Mouse (Mus musculus) liver, adult 2 months (tissue): ENCODE measurements around the gene Emc10. TPM values are rescaled to one million over a fixed set of nuclear protein-coding genes. Genes with fewer than 3 reads are reported as not detected.

Experiments
- DNase-seq: peaks from one replicate; pipeline ENCODE4 v3.0.0-alpha.2; 2011; ENCODE audit warnings: low read depth, low spot score; ENCODE audit errors: extremely low read depth
- H3K27ac ChIP-seq: fragments of 200-500 bp; replicated peaks from 2 replicates; pipeline ENCODE4 v1.5.1; 2012; ENCODE audit warnings: low read depth, mild to moderate bottlenecking, control low read depth, inconsistent platforms, low read length; ENCODE audit not compliant: insufficient read depth
- H3K27me3 ChIP-seq: fragments of 200-500 bp; 2 replicates; pipeline ENCODE4 v1.6.1; 2012; ENCODE audit warnings: mild to moderate bottlenecking, moderate library complexity, low read length, inconsistent platforms; ENCODE audit not compliant: control insufficient read depth, insufficient read depth
- H3K36me3 ChIP-seq: fragments of 200-500 bp; 2 replicates; pipeline ENCODE4 v1.6.1; 2012; ENCODE audit warnings: low read length, inconsistent platforms; ENCODE audit not compliant: control insufficient read depth, insufficient read depth
- H3K4me1 ChIP-seq: fragments of 200-500 bp; 2 replicates; pipeline ENCODE4 v1.6.1; 2011; ENCODE audit warnings: low read length; ENCODE audit not compliant: control insufficient read depth, insufficient read depth
- H3K4me3 ChIP-seq: fragments of 200-500 bp; 2 replicates; pipeline ENCODE4 v1.5.1; 2011; ENCODE audit warnings: low read depth, mild to moderate bottlenecking, control low read depth, low read length, moderate library complexity; ENCODE audit not compliant: insufficient read depth
- H3K79me2 ChIP-seq: fragments of 200-500 bp; 2 replicates; pipeline ENCODE4 v1.6.1; 2012; ENCODE audit warnings: inconsistent platforms, mild to moderate bottlenecking, low read length, moderate library complexity; ENCODE audit not compliant: control insufficient read depth, insufficient read depth
- H3K9ac ChIP-seq: fragments of 200-500 bp; 2 replicates; pipeline ENCODE4 v1.6.1; 2012; ENCODE audit warnings: low read depth, mild to moderate bottlenecking, control low read depth, inconsistent platforms, low read length
- CTCF ChIP-seq: fragments of 200-500 bp; IDR thresholded peaks from 2 replicates; pipeline ENCODE4 v1.5.1; 2011; ENCODE audit warnings: low read depth, low read length, control low read depth
- POLR2A ChIP-seq: fragments of 200-500 bp; IDR thresholded peaks from 2 replicates; pipeline ENCODE4 v1.6.1; 2011; ENCODE audit warnings: low read length, control low read depth; ENCODE audit not compliant: insufficient read depth; ENCODE audit errors: extremely low read depth
- WGBS: fragments of 180-500 bp; shearing (Covaris S2); methylation state at CpG from one replicate; pipeline ENCODE4 v1.1.7; 2018; 5-methylcytosine and 5-hydroxymethylcytosine counted together
- polyA plus RNA-seq: library from polyadenylated mRNA; depleted of rRNA; stranded (reverse); fragments of >200 nt; gene quantifications from 2 replicates; pipeline ENCODE4 v1.2.3, GENCODE M21; 2012
- total RNA-seq: library from RNA; depleted of rRNA; stranded (reverse); fragments of >200 nt; gene quantifications from 2 replicates; pipeline ENCODE4 v1.2.3, GENCODE M21; 2014

The Emc10 gene
- total and polyA plus RNA-seq, 2 experiments = 29.7 to 287 TPM

DNA sequence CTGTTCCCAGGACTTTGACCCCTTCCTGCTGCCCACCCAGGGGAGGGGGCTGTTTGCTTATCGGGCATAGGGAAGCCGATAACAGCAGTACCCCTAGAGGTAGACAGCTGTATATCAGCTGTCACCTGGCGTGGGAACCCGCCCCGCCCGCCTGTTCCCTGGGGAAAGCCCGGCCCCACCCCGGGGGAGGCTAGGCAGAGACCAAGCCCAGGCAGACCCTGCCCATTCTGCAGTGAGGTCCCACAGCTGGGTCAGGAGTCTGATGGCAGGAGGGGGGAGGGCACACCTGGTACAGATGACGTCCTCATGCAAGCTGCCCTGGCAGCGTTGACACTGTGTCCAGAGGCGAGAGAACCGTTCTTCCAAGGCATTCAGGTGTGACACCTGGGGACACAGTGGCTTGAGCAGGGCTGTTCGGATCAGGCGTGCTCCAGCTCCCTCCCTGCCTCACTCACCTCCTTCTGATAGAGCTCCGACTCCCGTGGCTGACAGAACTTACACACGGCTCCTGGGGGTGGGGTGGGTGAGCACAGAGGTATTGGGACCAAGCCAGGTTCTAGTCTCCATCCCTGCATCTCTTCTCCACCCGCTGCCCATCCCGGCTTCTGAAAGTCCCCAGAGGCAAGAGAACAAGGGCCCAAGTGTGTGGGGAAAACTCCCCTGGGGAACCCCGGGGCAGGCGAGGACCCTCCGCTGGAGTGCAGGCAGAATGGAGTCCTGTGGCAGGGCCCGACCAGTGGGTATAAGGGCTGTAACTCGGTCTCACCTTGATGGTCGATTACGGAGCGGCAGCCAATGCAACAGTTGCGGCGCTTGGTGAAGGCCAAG is 36.8 kb upstream of the Emc10 start:
- WGBS = 90% methylated on average over 29 of the region's 29 CpGs
- no peak for TF ChIP-seq CTCF
- no peak for TF ChIP-seq POLR2A
- no peaks in the 10 kb centered on the region for H3K4me1 ChIP-seq
- H3K4me3 ChIP-seq = no peak overlapping the region
- H3K9ac ChIP-seq = no peak overlapping the region
- H3K27me3 ChIP-seq = no peaks in the 10 kb centered on the region
- no peaks in the 10 kb centered on the region for H3K79me2 ChIP-seq
- H3K27ac ChIP-seq = no peak overlapping the region
- no peaks in the 10 kb centered on the region for H3K36me3 ChIP-seq
- DNase-seq = no peak

GRCm38 (mm10) chr7:44531946-44532732 is 35.8 kb upstream of the Emc10 start, which contains the start of gene Spib:
Gene Spib (minus strand): TSS chr7:44532071.
- Histone ChIP-seq H3K9ac (no peak within 1 kb of the TSS), H3K79me2 (no peaks in the 10 kb centered on the region), H3K36me3 (no peaks in the 10 kb centered on the region), H3K27me3 (no peaks in the 10 kb centered on the region), H3K27ac (no peak within 1 kb of the TSS), H3K4me3 (no peak within 1 kb of the TSS), H3K4me1 (no peaks in the 10 kb centered on the region)
- WGBS = 83% methylated on average over 4 of the region's 4 CpGs
- no peak for TF ChIP-seq POLR2A
- no peak for TF ChIP-seq CTCF
- no peak for DNase-seq

DNA sequence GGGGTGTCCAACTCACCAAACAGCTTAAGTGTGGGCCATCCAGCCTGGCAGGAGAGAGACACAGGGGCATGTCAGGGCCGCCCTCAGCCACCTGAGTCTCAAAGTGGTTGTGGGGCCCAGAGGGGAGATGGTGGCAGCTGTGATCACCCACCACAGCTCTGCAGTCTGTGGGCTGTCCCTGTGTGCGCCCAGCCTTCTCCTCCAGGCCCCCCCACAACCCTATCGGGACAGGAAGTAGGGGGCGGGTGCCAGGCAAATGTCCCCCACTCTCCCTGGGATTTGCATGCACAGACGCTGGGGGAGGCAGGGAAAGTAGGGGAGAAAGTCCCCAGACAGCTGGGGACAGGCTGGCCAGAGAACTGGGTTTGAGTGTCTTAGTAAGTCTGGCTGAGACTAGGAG is 34.9 kb upstream of the Emc10 start:
- TF ChIP-seq CTCF = no peak
- TF ChIP-seq POLR2A = no peak
- no peak overlapping the region for H3K9ac ChIP-seq
- H3K79me2 ChIP-seq = no peaks in the 10 kb centered on the region
- no peaks in the 10 kb centered on the region for H3K36me3 ChIP-seq
- H3K27ac ChIP-seq = no peak overlapping the region
- H3K27me3 ChIP-seq = no peaks in the 10 kb centered on the region
- WGBS = 60% methylated on average over 5 of the region's 5 CpGs
- DNase-seq = no peak
- H3K4me3 ChIP-seq = no peak overlapping the region
- H3K4me1 ChIP-seq = no peaks in the 10 kb centered on the region

DNA sequence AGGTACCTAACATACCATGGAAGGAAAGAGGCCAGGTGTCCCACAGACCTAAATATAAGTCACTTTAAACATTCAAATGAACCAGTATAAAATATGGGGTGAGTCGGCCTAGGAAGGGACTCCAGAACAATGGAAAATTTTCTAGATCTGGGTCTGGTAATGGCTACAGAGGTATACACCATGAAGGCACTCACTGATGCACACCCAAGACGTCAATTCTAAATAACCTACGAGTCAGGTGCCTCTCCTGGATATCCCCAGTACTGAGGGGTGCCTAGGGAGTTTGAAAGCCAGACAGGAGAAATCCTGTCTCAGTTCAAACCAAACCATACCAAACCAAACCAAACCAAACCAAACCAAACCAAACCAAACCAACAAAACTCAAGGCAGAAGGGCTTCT is 34.2 kb upstream of the Emc10 start:
- no peak overlapping the region for H3K4me3 ChIP-seq
- DNase-seq = no peak
- no peaks in the 10 kb centered on the region for H3K79me2 ChIP-seq
- TF ChIP-seq CTCF = no peak
- no peak for TF ChIP-seq POLR2A
- H3K27ac ChIP-seq = no peak overlapping the region
- no peak overlapping the region for H3K9ac ChIP-seq
- no peaks in the 10 kb centered on the region for H3K36me3 ChIP-seq
- 78% methylated on average over 3 of the region's 3 CpGs for WGBS
- no peaks in the 10 kb centered on the region for H3K27me3 ChIP-seq
- no peaks in the 10 kb centered on the region for H3K4me1 ChIP-seq

DNA sequence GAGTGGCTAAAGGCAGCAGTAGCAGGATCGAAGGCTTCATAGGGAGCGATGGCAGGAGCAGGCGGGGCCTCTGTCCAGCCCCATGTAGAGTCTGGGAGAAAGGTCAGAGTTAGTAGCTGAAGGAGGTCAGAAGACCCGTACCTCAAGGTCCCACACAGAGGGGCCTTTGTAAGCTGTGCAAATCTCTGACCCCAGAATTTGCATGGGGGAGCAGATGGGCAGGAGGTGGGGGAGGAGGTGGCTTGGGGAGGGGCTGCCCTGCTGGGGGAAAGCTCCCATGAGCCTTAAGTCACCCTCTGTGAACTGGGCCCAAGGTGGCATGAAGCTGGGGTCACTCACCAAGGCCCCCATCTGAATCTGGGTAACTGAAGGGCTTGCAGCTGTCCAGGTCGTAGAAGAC is 33.2 kb upstream of the Emc10 start:
- Histone ChIP-seq H3K79me2 (no peaks in the 10 kb centered on the region), H3K36me3 (no peaks in the 10 kb centered on the region), H3K27me3 (0 out of 2 replicates have a peak, but pooled peaks cover 3% of the 10 kb centered on the region), H3K4me1 (no peaks in the 10 kb centered on the region), H3K27ac (no peak overlapping the region), H3K4me3 (no peak overlapping the region), H3K9ac (no peak overlapping the region)
- no peak for DNase-seq
- WGBS = 76% methylated on average over 5 of the region's 5 CpGs
- TF ChIP-seq CTCF = no peak
- no peak for TF ChIP-seq POLR2A
